Mouse (Mus musculus) brain, embryonic 14.5 days (tissue): ENCODE results near the gene Ubl7.

ENCODE experiments used
- CTCF ChIP-seq: fragments of 200-500 bp; IDR thresholded peaks from 2 replicates; pipeline ENCODE4 v1.5.1; 2012; ENCODE audit warnings: inconsistent platforms, mild to moderate bottlenecking, moderate library complexity, borderline replicate concordance; ENCODE audit not compliant: insufficient read depth, insufficient read length; ENCODE audit errors: extremely low read depth
- POLR2A ChIP-seq: fragments of 200-500 bp; IDR thresholded peaks from 2 replicates; pipeline ENCODE4 v1.6.1; 2012; ENCODE audit warnings: mild to moderate bottlenecking, inconsistent platforms, borderline replicate concordance; ENCODE audit not compliant: poor library complexity, insufficient read depth, insufficient read length, severe bottlenecking; ENCODE audit errors: extremely low read depth

- TF ChIP-seq POLR2A, result no peak
- no peak for TF ChIP-seq CTCF
These were observed 53.2 kb downstream of the Ubl7 start for GRCm38 (mm10) chr9:57963998-57964395.
